ENCODE assay signal across 8 mouse cellular contexts in the genomic region with DNA sequence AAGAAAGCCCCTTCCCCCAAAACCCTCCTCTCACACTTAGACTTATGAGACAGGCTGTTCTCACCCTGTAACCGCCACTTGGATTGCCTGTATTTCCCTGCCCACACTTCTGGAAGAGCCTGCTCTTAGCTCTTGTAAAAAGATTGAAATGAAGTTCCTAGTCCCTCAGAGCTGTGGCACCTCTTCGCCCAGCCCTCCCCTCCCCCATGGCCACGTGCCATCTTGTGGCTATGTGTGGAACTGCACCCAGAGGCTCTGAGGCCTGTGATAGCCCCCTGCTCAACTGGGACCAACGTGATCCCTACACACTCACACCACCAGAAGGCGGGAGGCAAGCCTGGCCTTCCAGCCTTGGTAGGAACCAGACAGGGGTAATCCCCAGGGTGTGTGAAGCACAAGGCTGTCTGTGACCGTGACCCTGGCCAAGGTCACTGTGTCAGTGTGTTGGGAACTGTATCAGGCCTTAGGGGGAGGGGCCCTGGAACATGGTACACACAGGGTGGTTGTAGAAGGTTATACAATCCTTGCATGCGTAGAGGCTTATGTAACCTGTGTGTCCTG. TPM values are rescaled to one million over a fixed set of nuclear protein-coding genes. Genes with fewer than 3 reads are reported as not detected.
A peak's percentile ranks its signal among the peaks of the same experiment; 100 is the strongest.
DNase-seq lines count a peak whose midpoint lies in the region; ATAC-seq and TF ChIP-seq lines count a peak whose summit lies in the region.

No protein-coding gene starts in this region.

- TF ChIP-seq CTCF in gastrocnemius, adult 2 months (IDR thresholded peaks at IDR 0.05): peak; percentile 89

- no peaks in the 10 kb centered on the region for H3K27me3 ChIP-seq in midbrain, embryonic 15.5 days (replicated peaks)

- no peak overlapping the region for H3K4me2 ChIP-seq in midbrain, embryonic 15.5 days

- H3K27ac ChIP-seq in gastrocnemius, adult 2 months: peak overlapping the region; percentile 100
- H3K27ac ChIP-seq in midbrain, embryonic 15.5 days: peak overlapping the region; percentile 69

- ATAC-seq in midbrain, embryonic 15.5 days (replicated peaks): peak; percentile 8; the same call in 1 of the 2 replicates

- H3K9me3 ChIP-seq in midbrain, embryonic 15.5 days: no peaks in the 10 kb centered on the region

- H3K4me3 ChIP-seq in gastrocnemius, adult 2 months: peak overlapping the region; percentile 44
- no peak overlapping the region for H3K4me3 ChIP-seq in midbrain, embryonic 15.5 days

- intact Hi-C loops in gastrocnemius, adult 2 months (cut with DNase I): no loop called here

- peak; percentile 80 for DNase-seq in ovary, postnatal 36 days (ENCODE audit: low spot score)
- no peak for DNase-seq in ovary, postnatal 10 days (ENCODE audit: low spot score)
- peak; percentile 73 for DNase-seq in cerebellum, adult 8-10 months
- DNase-seq in gastrocnemius, adult 2 months: peak; percentile 84
- DNase-seq in induced T-regulatory cell, adult 2 months (ENCODE audit: low read depth): peak; percentile 86
- peak; percentile 84 for DNase-seq in liver
- peak; percentile 78 to 93 for DNase-seq in spleen, postnatal 4 days (ENCODE audit: low spot score in 2 of 2)

- peaks cover 59% of the 10 kb centered on the region for H3K4me1 ChIP-seq in midbrain, embryonic 15.5 days

- H3K36me3 ChIP-seq in midbrain, embryonic 15.5 days (replicated peaks): peaks cover 20% of the 10 kb centered on the region

- WGBS in midbrain, embryonic 15.5 days: 19% methylated on average over 7 of the region's 7 CpGs

- no peak overlapping the region for H3K9ac ChIP-seq in midbrain, embryonic 15.5 days

RNA-seq across cellular contexts. Expression of gene Thra, which starts 14.3 kb away (rescaled TPM):
- 10 to 100 TPM; 78.8 to 96.8 TPM for total RNA-seq in gastrocnemius, adult 2 months (2021)
- polyA plus RNA-seq in midbrain, embryonic 15.5 days (2015; fragmentation: Nextera tagmentation; extraction: Ambion mirVana): 151 and 158 TPM in 2 replicates

RNA-seq across cellular contexts. Expression of gene Nr1d1, which starts 20.4 kb away (rescaled TPM):
- total RNA-seq in gastrocnemius, adult 2 months (2021): 100 to 1,000 TPM in 1 of 2 experiments, 10 to 100 TPM in 1; 56.3 to 152 TPM
- polyA plus RNA-seq in midbrain, embryonic 15.5 days (2015; fragmentation: Nextera tagmentation; extraction: Ambion mirVana): 3.4 and 3.9 TPM in 2 replicates

RNA-seq across cellular contexts. Expression of gene Med24, which starts 25.5 kb away (rescaled TPM):
- 10 to 100 TPM; 52.0 to 58.4 TPM for total RNA-seq in gastrocnemius, adult 2 months (2021)
- polyA plus RNA-seq in midbrain, embryonic 15.5 days (2015; fragmentation: Nextera tagmentation; extraction: Ambion mirVana): 82.9 and 84.8 TPM in 2 replicates

RNA-seq across cellular contexts. Expression of gene Msl1, which starts 40.6 kb away (rescaled TPM):
- total RNA-seq in gastrocnemius, adult 2 months (2021): 10 to 100 TPM; 51.8 to 69.4 TPM
- 33.2 and 33.6 TPM in 2 replicates for polyA plus RNA-seq in midbrain, embryonic 15.5 days (2015; fragmentation: Nextera tagmentation; extraction: Ambion mirVana)

RNA-seq across cellular contexts. Expression of gene Casc3, which starts 50.0 kb away (rescaled TPM):
- total RNA-seq in gastrocnemius, adult 2 months (2021): 10 to 100 TPM; 17.4 to 21.9 TPM
- polyA plus RNA-seq in midbrain, embryonic 15.5 days (2015; fragmentation: Nextera tagmentation; extraction: Ambion mirVana): 56.3 and 57.7 TPM in 2 replicates
